Mouse (Mus musculus) lung, postnatal 0 days (tissue): ENCODE results near the gene Cers2.

Experiments
- CTCF ChIP-seq: IDR thresholded peaks from 2 replicates; pipeline ENCODE4 v1.5.1; 2016; ENCODE audit warnings: antibody characterized with exemption, mild to moderate bottlenecking
- EP300 ChIP-seq: IDR thresholded peaks from 2 replicates; pipeline ENCODE4 v1.6.1; 2016; ENCODE audit warnings: antibody characterized with exemption, mild to moderate bottlenecking, control low read depth

- TF ChIP-seq CTCF: no peak
- no peak for TF ChIP-seq EP300
Measured at GRCm38 (mm10) chr3:95286011-95286410, 28.6 kb upstream of the Cers2 start.
